Mouse (Mus musculus): ENCODE data around the gene Kcna3.

The Kcna3 gene

DNA sequence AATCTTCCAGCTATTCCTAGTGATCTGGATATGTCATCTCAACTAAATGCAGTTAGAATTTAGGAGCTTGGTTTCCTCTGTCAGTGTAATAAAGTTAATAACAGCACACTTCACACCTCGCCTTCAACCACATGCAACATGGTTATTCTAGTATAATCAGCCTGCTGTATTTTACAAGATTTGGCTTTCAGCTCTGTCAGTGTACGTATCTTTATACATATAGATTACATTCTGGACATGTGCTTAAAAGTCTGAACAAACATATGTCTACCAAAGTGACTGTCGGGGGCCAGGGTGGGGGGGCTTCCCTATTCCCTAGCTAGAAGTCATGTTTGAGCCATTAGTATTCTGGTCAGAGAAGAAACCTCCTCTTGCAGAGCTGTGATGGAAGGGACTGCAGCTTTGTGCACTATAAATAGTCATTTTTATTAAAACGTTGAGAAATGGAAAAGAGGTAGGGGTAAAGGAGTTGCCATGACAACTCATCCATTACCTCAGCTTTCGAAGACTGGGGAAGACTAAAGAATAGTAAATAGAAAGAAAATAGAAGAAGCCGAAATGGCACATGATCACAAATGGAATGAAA lies 29.6 kb downstream of the Kcna3 start:
- DNase-seq (ENCODE audit: low spot score in 2 of 2) = no peak

DNA sequence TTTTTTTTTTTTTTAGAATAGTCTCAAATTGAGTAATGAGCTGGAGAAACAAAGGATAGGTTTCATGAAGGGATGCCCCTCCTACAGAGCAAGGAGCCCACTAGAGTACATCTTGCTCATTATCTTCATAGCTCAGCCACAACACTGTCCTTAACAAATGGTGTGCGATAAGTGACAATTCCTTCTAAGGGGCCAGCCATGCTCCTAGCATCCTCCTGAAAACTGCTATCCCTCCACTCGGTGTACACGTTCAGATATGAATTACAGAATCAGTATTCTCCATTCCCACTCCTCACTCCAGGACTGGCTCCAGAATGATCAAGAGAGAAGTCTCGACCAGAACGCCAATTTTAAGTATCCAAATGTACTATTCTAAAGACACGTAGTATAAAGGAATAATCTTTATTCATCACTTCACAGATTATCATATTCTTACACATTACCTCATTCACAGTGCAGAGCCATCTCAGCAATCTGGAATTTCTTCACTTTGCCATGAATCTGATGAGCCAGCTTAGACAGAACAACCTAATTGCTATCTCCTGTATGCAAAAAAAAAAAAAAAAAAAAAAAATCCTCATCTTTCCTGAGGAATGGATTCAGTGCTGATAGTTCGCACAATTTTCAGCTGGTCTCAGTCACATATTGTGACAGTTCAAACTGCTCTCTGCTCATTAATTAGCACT lies 30.3 kb downstream of the Kcna3 start:
- DNase-seq (ENCODE audit: low spot score in 2 of 2) = no peak

DNA sequence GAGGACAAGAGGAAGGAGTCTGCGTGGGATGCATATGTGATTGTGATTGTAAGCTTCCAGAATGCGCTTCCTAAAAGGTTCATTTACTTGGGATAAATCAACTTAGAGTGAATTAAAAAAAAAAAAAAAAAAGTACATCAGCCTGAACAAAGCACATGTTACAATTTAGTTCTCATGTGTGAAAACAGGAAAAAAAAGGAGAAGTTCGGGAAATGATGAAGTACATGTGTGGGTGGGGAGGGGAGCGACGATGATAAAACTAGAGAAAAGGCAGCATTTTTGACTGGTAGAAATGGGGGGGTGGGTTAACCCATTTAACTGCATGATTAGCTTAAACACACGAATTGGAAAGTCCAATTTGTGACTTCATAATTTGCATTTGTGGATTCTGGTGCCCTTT lies 31.3 kb downstream of the Kcna3 start:
- no peak for DNase-seq (ENCODE audit: low spot score in 2 of 2)

DNA sequence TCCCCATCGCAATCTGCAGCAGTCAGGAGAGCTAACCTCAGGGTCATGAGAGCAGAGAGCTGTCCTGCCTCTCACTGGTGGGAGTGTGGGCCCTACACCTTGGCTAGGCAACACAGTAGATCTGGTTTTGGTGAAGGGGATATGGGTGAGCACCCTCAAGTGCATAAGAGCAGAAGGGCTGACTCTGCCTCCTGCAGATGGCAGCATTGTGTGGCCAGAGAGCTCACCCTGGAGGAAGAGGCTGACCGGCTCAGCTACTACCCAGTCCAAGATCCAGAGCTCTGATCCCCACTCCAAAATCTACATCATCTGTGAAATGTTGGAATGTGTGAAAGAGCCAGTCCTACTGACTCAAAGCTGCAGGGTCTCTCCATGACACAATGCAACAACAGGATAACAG lies 37.9 kb downstream of the Kcna3 start:
- DNase-seq (ENCODE audit: low spot score in 2 of 2) = no peak

DNA sequence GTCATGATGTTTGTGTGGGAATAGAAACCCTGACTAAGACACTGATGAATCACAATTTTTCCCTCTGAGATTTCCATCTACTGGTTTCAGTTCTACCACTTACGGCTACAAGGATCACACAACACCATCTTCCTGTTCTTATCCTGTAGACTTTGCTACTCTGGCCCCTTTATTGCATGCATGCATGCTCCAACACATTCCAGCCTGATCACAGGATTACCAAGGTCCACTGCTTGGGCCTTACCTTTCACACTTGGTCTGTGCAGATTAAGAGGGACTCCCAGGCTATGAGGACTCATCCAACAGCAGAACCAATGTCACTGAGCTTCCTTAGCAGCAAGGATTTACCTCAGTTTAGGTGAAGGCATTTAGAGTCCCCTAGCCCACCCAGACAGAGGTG lies 39.7 kb downstream of the Kcna3 start:
- DNase-seq (ENCODE audit: low spot score in 2 of 2) = no peak

DNA sequence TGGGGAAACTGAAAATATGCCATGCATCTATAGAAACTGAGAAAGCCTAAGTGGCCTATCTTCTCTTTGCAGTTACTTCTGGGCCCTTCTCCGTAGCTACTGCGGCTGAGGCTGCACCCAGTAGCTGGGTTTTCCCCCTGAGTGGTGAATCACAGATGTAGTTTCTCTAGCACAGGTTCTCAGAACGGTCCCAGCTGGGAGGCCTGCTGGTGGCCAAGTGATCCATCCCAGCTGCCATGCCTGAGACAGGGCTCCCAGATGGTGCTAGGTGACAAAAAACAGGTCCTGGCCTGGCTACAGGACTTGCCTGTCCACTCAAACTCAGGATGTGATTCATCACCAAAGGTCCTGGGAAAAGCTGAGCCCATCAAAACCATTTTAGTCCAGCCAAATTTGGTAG lies 40.7 kb downstream of the Kcna3 start:
- no peak for DNase-seq (ENCODE audit: low spot score in 2 of 2)

DNA sequence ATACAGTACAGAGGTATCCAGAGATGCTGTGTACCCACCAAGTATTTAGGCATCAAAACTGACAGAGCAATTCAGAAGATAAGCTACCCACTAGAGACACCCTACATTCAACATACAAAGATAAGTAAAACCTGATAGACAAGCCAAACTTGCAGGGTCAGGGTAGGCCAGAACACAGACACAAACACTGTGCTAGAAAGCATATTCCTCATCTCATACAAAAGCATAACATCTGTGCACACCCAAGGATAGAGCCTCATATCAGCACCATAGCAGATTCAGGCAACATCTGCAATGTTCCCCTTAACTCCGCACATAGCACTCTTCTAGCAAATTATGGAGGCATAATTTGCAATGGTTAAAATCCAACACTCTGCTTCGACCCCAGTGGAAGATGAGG lies 41.1 kb downstream of the Kcna3 start:
- no peak for DNase-seq (ENCODE audit: low spot score in 2 of 2)

DNA sequence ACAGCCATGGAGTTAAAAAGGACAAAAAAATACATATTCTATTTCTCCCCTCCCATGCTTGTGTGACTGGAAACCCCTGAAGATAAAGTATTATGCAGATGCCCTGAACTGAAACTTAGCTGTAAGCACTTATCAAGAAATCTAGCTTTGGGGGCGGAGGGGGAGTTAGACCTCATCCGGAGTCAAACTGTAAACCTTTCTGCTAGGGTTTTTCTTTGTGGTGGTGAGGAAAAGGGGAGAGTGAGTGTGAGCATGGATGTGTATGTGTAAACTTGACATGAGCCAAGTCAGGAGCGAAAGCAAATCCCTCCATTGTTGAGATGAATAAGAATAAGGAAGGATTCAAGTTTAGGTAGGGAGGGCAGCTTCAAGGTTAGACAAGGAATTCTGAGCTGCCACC lies 44.8 kb downstream of the Kcna3 start:
- DNase-seq (ENCODE audit: low spot score in 2 of 2) = no peak

DNA sequence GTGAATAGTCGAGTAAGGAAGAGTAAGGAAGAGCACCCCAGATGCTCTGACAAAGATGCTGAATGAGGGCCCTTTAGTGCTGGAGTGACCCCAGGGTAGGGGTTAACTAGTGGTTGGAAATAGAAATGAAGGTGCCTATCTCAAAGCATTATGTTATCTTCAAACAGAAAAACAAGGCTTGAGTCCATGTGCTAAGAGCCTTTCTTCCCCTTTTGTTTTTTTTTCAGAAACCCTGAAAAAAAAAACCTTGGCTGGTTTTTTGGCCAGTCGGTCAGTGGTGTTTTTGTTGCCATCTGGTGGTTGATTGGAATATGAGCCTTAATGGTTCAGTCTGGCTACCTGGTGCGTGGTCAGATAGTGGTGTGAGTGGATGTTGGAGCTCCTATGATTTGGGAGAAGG lies 45.3 kb downstream of the Kcna3 start:
- DNase-seq (ENCODE audit: low spot score in 2 of 2) = peak in 1 of 2 experiments; percentile 43

DNA sequence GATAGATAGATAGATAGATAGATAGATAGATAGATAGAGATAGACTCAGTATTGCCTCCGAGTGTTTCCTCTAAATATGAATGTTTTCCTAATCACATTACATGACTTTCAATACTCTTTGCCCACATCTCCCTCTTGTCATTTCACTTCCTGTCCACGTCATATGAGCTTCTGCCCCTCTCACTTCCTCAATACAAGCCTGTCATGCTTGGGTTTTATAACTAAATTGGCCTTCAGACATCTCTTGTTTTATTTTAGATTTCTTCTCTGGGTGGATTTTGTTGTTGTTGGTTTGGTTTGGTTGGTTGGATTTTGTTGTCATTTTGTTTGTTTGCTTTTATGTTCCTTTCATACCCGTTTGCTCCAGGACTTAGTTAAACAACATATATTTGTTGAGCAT lies 48.6 kb downstream of the Kcna3 start:
- DNase-seq (ENCODE audit: low spot score in 2 of 2) = no peak

DNA sequence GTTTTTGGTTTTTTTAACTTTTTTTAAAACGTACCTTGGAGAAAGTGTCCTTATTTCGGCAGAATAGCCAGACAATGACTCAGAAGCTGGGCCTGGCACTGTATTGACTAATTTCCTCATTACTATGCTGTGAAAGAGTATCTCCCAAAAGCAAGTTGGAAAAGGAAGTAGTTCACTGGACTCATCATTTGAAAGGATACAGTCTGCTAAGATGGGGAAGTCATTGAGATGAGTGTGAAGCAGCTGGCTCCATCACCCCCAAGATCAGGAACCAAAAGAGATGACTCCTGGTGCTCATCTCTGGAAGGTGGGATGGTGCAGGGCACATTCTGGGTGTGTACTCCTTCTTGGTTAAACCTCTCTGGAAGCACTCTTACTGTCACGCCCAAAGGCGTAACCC lies 51.4 kb downstream of the Kcna3 start:
- DNase-seq (ENCODE audit: low spot score in 2 of 2) = no peak
